Mouse (Mus musculus): ENCODE measurements around the gene Slc39a3. TPM values are rescaled to one million over a fixed set of nuclear protein-coding genes. Genes with fewer than 3 reads are reported as not detected.
A peak's percentile ranks its signal among the peaks of the same experiment; 100 is the strongest.

Slc39a3 gene
- polyA plus RNA-seq, 1 experiment from 2014 or later, result 9.4 TPM

- Histone ChIP-seq H3K9me3 (ENCODE audit: control insufficient read depth, low read length) (no peaks in the 10 kb centered on the region), H3K27me3 (replicated peaks; ENCODE audit: control insufficient read depth, insufficient read depth, low read length) (peaks cover 19% of the 10 kb centered on the region), H3K27ac (ENCODE audit: low read depth, low read length) (no peak overlapping the region), H3K4me1 (replicated peaks; ENCODE audit: control insufficient read depth, insufficient read depth, low read length) (peaks cover 8% of the 10 kb centered on the region), H3K9ac (ENCODE audit: low read depth, low read length) (no peak overlapping the region; the same call in 1 of the 2 replicates), H3K4me2 (no peak overlapping the region), H3K4me3 (ENCODE audit: low read depth, low read length) (no peak overlapping the region), H3K36me3 (ENCODE audit: control insufficient read depth, insufficient read depth, low read length) (peaks cover 4% of the 10 kb centered on the region)
- no peak for ATAC-seq (replicated peaks; ENCODE audit: low FRiP score)
- WGBS, result 71% methylated on average over 10 of the region's 10 CpGs
- no peak for DNase-seq (ENCODE audit: low spot score)
These were observed 8.2 kb downstream of the Slc39a3 start for GRCm38 (mm10) chr10:81029031-81029430.

- Histone ChIP-seq H3K4me3 (ENCODE audit: low read depth, low read length) (no peak overlapping the region), H3K9ac (ENCODE audit: low read depth, low read length) (no peak overlapping the region), H3K27me3 (replicated peaks; ENCODE audit: control insufficient read depth, insufficient read depth, low read length) (peaks cover 27% of the 10 kb centered on the region), H3K9me3 (ENCODE audit: control insufficient read depth, low read length) (no peaks in the 10 kb centered on the region), H3K4me1 (replicated peaks; ENCODE audit: control insufficient read depth, insufficient read depth, low read length) (peaks cover 8% of the 10 kb centered on the region), H3K4me2 (no peak overlapping the region), H3K27ac (ENCODE audit: low read depth, low read length) (no peak overlapping the region), H3K36me3 (ENCODE audit: control insufficient read depth, insufficient read depth, low read length) (peaks cover 4% of the 10 kb centered on the region)
- ATAC-seq (replicated peaks; ENCODE audit: low FRiP score) (0 out of 2 replicates have a peak, but pooled peaks have one; percentile 50), DNase-seq (ENCODE audit: low spot score) (no peak)
These were observed 9.0 kb downstream of the Slc39a3 start for GRCm38 (mm10) chr10:81028219-81028618.

GRCm38 (mm10) chr10:81027331-81027730 lies 9.9 kb downstream of the Slc39a3 start:
- Histone ChIP-seq H3K9me3 (ENCODE audit: control insufficient read depth, low read length) (no peaks in the 10 kb centered on the region), H3K36me3 (ENCODE audit: control insufficient read depth, insufficient read depth, low read length) (peaks cover 4% of the 10 kb centered on the region), H3K4me3 (ENCODE audit: low read depth, low read length) (no peak overlapping the region), H3K4me2 (no peak overlapping the region), H3K27me3 (replicated peaks; ENCODE audit: control insufficient read depth, insufficient read depth, low read length) (peaks cover 36% of the 10 kb centered on the region), H3K4me1 (replicated peaks; ENCODE audit: control insufficient read depth, insufficient read depth, low read length) (peaks cover 8% of the 10 kb centered on the region), H3K27ac (ENCODE audit: low read depth, low read length) (no peak overlapping the region), H3K9ac (ENCODE audit: low read depth, low read length) (no peak overlapping the region)
- DNase-seq (ENCODE audit: low spot score), result no peak
- WGBS, result 64% methylated on average over 4 of the region's 4 CpGs
- ATAC-seq (replicated peaks; ENCODE audit: low FRiP score), result no peak

- H3K27ac ChIP-seq (ENCODE audit: low read depth, low read length), result no peak overlapping the region
- no peak overlapping the region for H3K4me2 ChIP-seq
- H3K9ac ChIP-seq (ENCODE audit: low read depth, low read length), result no peak overlapping the region
- peaks cover 41% of the 10 kb centered on the region for H3K27me3 ChIP-seq (replicated peaks; ENCODE audit: control insufficient read depth, insufficient read depth, low read length)
- H3K9me3 ChIP-seq (ENCODE audit: control insufficient read depth, low read length), result no peaks in the 10 kb centered on the region
- no peak overlapping the region for H3K4me3 ChIP-seq (ENCODE audit: low read depth, low read length)
- ATAC-seq (replicated peaks; ENCODE audit: low FRiP score) (no peak), DNase-seq (ENCODE audit: low spot score) (no peak)
- WGBS, result 90% methylated on average over 5 of the region's 5 CpGs
- H3K4me1 ChIP-seq (replicated peaks; ENCODE audit: control insufficient read depth, insufficient read depth, low read length), result peaks cover 8% of the 10 kb centered on the region
- peaks cover 4% of the 10 kb centered on the region for H3K36me3 ChIP-seq (ENCODE audit: control insufficient read depth, insufficient read depth, low read length)
These were observed 10.4 kb downstream of the Slc39a3 start for GRCm38 (mm10) chr10:81026857-81027256.

GRCm38 (mm10) chr10:81025639-81026275 lies 11.5 kb downstream of the Slc39a3 start, which contains the start of gene Diras1:
TSS of gene Diras1 (minus strand) at chr10:81025662.
- DNase-seq (ENCODE audit: low spot score), result no peak
- Histone ChIP-seq H3K9me3 (ENCODE audit: control insufficient read depth, low read length) (no peaks in the 10 kb centered on the region), H3K36me3 (ENCODE audit: control insufficient read depth, insufficient read depth, low read length) (peaks cover under 1% of the 10 kb centered on the region; the same call in 1 of the 2 replicates), H3K27me3 (replicated peaks; ENCODE audit: control insufficient read depth, insufficient read depth, low read length) (peaks cover 50% of the 10 kb centered on the region), H3K4me3 (ENCODE audit: low read depth, low read length) (peak within 1 kb of the TSS; percentile 31; the same call in 1 of the 2 replicates), H3K4me2 (peak within 1 kb of the TSS; percentile 60), H3K4me1 (replicated peaks; ENCODE audit: control insufficient read depth, insufficient read depth, low read length) (peaks cover 8% of the 10 kb centered on the region), H3K9ac (ENCODE audit: low read depth, low read length) (no peak within 1 kb of the TSS), H3K27ac (ENCODE audit: low read depth, low read length) (no peak within 1 kb of the TSS)
- WGBS, result 55% methylated on average over 12 of the region's 12 CpGs
- ATAC-seq (replicated peaks; ENCODE audit: low FRiP score), result no peak

GRCm38 (mm10) chr10:81025047-81025621 lies 12.1 kb downstream of the Slc39a3 start:
- Histone ChIP-seq H3K27me3 (replicated peaks; ENCODE audit: control insufficient read depth, insufficient read depth, low read length) (peaks cover 50% of the 10 kb centered on the region), H3K9ac (ENCODE audit: low read depth, low read length) (no peak overlapping the region), H3K4me2 (peak overlapping the region; percentile 60), H3K4me3 (ENCODE audit: low read depth, low read length) (peak overlapping the region; percentile 31; the same call in 1 of the 2 replicates), H3K9me3 (ENCODE audit: control insufficient read depth, low read length) (no peaks in the 10 kb centered on the region), H3K36me3 (ENCODE audit: control insufficient read depth, insufficient read depth, low read length) (no peaks in the 10 kb centered on the region), H3K4me1 (replicated peaks; ENCODE audit: control insufficient read depth, insufficient read depth, low read length) (peaks cover 8% of the 10 kb centered on the region), H3K27ac (ENCODE audit: low read depth, low read length) (no peak overlapping the region)
- ATAC-seq (replicated peaks; ENCODE audit: low FRiP score), result 0 out of 2 replicates have a peak, but pooled peaks have one; percentile 12
- WGBS, result 2% methylated on average over 43 of the region's 43 CpGs
- DNase-seq (ENCODE audit: low spot score), result no peak

- H3K4me2 ChIP-seq, result no peak overlapping the region
- H3K9ac ChIP-seq (ENCODE audit: low read depth, low read length), result no peak overlapping the region
- H3K4me3 ChIP-seq (ENCODE audit: low read depth, low read length), result no peak overlapping the region
- H3K4me1 ChIP-seq (replicated peaks; ENCODE audit: control insufficient read depth, insufficient read depth, low read length), result peaks cover 8% of the 10 kb centered on the region
- H3K9me3 ChIP-seq (ENCODE audit: control insufficient read depth, low read length), result no peaks in the 10 kb centered on the region
- ATAC-seq (replicated peaks; ENCODE audit: low FRiP score), result no peak
- 77% methylated on average over 5 of the region's 5 CpGs for WGBS
- H3K27ac ChIP-seq (ENCODE audit: low read depth, low read length), result no peak overlapping the region
- no peaks in the 10 kb centered on the region for H3K36me3 ChIP-seq (ENCODE audit: control insufficient read depth, insufficient read depth, low read length)
- H3K27me3 ChIP-seq (replicated peaks; ENCODE audit: control insufficient read depth, insufficient read depth, low read length), result peaks cover 50% of the 10 kb centered on the region
- DNase-seq (ENCODE audit: low spot score), result no peak
These were observed 12.8 kb downstream of the Slc39a3 start for GRCm38 (mm10) chr10:81024346-81024937.

GRCm38 (mm10) chr10:81022744-81023143 lies 14.5 kb downstream of the Slc39a3 start:
- no peak for DNase-seq (ENCODE audit: low spot score)
- 45% methylated on average over 8 of the region's 8 CpGs for WGBS
- no peak overlapping the region for H3K9ac ChIP-seq (ENCODE audit: low read depth, low read length)
- H3K4me3 ChIP-seq (ENCODE audit: low read depth, low read length), result no peak overlapping the region
- ATAC-seq (replicated peaks; ENCODE audit: low FRiP score), result no peak
- H3K27ac ChIP-seq (ENCODE audit: low read depth, low read length), result no peak overlapping the region
- H3K4me2 ChIP-seq, result no peak overlapping the region
- peaks cover 50% of the 10 kb centered on the region for H3K27me3 ChIP-seq (replicated peaks; ENCODE audit: control insufficient read depth, insufficient read depth, low read length)
- no peaks in the 10 kb centered on the region for H3K36me3 ChIP-seq (ENCODE audit: control insufficient read depth, insufficient read depth, low read length)
- H3K9me3 ChIP-seq (ENCODE audit: control insufficient read depth, low read length), result no peaks in the 10 kb centered on the region
- peaks cover 8% of the 10 kb centered on the region for H3K4me1 ChIP-seq (replicated peaks; ENCODE audit: control insufficient read depth, insufficient read depth, low read length)
